Mouse (Mus musculus) embryo, embryonic 11.5 days (tissue): ENCODE measurements around the gene Zfp612.

Source experiments
- DNase-seq: peaks from one replicate; pipeline ENCODE4 v3.0.0-alpha.2; 2012; ENCODE audit warnings: low read depth, low spot score

The Zfp612 gene

DNA sequence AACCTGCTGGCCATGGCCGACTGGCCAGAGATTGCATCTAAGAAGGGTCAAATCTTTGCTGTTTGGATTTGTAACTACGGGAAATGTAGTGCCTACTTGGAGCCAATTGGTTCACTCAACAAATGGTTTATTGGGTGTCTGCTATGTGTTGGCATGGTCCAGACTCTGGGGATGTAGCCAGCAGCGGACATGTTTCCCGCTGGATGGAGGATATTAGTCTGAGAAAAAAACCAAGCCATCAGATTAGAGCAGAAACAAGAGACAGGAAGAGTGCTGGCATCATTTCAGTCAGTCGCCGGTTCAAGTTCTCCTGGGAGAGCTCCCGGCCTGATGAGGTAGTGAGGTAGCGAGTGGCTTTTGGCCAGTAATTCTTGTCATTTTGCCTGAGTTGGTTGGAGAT, 54.7 kb downstream of the Zfp612 start:
- DNase-seq = no peak

DNA sequence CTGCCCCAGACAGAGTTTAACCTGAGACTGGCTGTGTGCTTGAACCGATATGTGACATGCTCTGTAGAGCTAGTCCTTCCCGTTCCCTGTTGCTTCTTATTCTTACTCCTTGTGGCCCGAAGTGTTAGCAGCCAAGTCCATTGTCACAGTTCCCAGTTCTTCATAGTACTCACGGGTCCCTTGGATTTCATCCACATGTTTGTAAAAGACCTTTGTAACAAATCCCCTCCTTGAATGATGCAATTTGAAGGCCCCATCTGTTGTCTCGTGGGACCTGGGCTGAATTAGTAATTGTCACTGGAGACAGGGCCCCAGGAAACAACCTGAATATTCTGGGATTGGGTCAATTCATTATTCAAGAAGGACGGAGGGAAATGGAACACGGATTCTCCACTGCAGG, 56.0 kb downstream of the Zfp612 start:
- no peak for DNase-seq

DNA sequence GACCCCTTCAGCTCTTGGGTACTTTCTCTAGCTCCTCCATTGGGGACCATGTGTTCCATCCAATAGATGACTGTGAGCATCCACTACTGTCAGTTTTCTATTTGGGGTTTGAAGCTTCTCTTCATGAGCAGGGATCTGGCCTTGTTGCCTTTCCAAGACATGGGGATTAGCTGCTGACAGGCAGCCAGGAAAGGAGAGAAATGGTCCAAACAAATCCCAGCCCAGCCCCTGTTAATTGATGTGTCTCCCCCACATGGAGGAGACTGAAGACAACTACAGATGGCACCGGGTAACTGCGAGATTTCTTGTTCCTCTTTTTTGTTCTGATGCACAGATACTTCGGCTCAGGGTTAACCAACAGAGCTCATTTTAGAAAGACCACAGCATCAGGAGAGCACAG, 60.6 kb downstream of the Zfp612 start:
- DNase-seq = no peak

DNA sequence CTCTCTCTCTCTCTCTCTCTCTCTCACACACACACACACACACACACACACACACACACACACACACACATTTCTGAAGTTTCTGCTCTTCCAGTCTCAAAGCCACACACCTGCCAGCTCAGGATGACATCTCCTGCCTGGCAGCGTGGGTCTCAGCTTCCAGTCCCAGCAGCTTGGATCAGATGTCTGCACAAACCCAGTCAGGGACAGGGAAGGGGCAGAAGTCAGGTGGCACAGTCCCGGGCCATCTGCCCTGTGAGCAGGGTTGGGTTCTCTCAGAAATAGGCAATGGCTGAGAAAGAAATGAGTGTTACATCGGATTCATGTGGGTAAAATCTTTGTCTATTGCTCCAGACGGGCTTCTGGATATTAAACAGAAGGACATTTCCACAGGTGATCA, 61.2 kb downstream of the Zfp612 start:
- DNase-seq = no peak
